Mouse (Mus musculus) embryonic facial prominence, embryonic 11.5 days (tissue): ENCODE results near the gene Nfix. TPM values are rescaled to one million over a fixed set of nuclear protein-coding genes. Genes with fewer than 3 reads are reported as not detected.

ENCODE experiments used
- ATAC-seq: fragments of 200-750 bp; cut with Nextera tagmentation; replicated peaks from 2 replicates; pipeline ENCODE4 v1.8.0; 2017; ENCODE audit warnings: low read depth; ENCODE audit not compliant: insufficient number of reproducible peaks, low FRiP score, low TSS enrichment
- DNase-seq: peaks from one replicate; pipeline ENCODE4 v3.0.0-alpha.2; 2015; ENCODE audit warnings: low spot score
- H3K27ac ChIP-seq: fragments of 300-500 bp; sonication (generic); replicated peaks from 2 replicates; pipeline ENCODE4 v1.5.1; 2014; ENCODE audit warnings: mild to moderate bottlenecking, low read depth, low read length, control low read depth
- H3K27me3 ChIP-seq: fragments of 300-500 bp; sonication (generic); 2 replicates; pipeline ENCODE4 v1.6.1; 2014; ENCODE audit warnings: mild to moderate bottlenecking, low read length, moderate library complexity, mixed read lengths; ENCODE audit not compliant: control insufficient read depth, insufficient read depth
- H3K36me3 ChIP-seq: fragments of 300-500 bp; sonication (generic); replicated peaks from 2 replicates; pipeline ENCODE4 v1.6.1; 2014; ENCODE audit warnings: low read depth, mild to moderate bottlenecking, low read length, moderate library complexity, mixed read lengths; ENCODE audit not compliant: control insufficient read depth, insufficient read depth
- H3K4me1 ChIP-seq: fragments of 300-500 bp; sonication (generic); 2 replicates; pipeline ENCODE4 v1.6.1; 2014; ENCODE audit warnings: low read length, mixed read lengths; ENCODE audit not compliant: control insufficient read depth, insufficient read depth
- H3K4me2 ChIP-seq: fragments of 300-500 bp; sonication (generic); 2 replicates; pipeline ENCODE4 v1.6.1; 2014; ENCODE audit warnings: low read depth, mild to moderate bottlenecking, control low read depth, low read length, moderate library complexity
- H3K4me3 ChIP-seq: fragments of 300-500 bp; sonication (generic); 2 replicates; pipeline ENCODE4 v1.5.1; 2014; ENCODE audit warnings: low read depth, low read length, control low read depth
- H3K9ac ChIP-seq: fragments of 300-500 bp; sonication (generic); replicated peaks from 2 replicates; pipeline ENCODE4 v1.6.1; 2014; ENCODE audit warnings: mild to moderate bottlenecking, control low read depth, low read length
- H3K9me3 ChIP-seq: fragments of 300-500 bp; sonication (generic); replicated peaks from 2 replicates; pipeline ENCODE4 v1.6.1; 2016; ENCODE audit warnings: mild to moderate bottlenecking, low read length, inconsistent platforms, mixed read lengths; ENCODE audit not compliant: control insufficient read depth
- WGBS: fragments of 180-500 bp; shearing (Covaris S2); extraction: QIAGEN DNeasy Blood & Tissue Kit; methylation state at CpG from one replicate; pipeline ENCODE4 v1.1.7; 2014; 5-methylcytosine and 5-hydroxymethylcytosine counted together
- polyA plus RNA-seq: library from polyadenylated mRNA; unstranded; fragments of >200 nt; fragmentation: Nextera tagmentation; extraction: Ambion mirVana; gene quantifications from 2 replicates; pipeline ENCODE4 v1.2.1, GENCODE M21; 2014

Nfix gene
- polyA plus RNA-seq, 1 experiment from 2014 or later: 6.8 TPM

GRCm38 (mm10) chr8:84700941-84701911 is 98.9 kb downstream of the Nfix start, which contains the start of gene Lyl1:
Gene Lyl1, plus strand, starts transcription at chr8:84701457.
- no peaks in the 10 kb centered on the region for H3K9me3 ChIP-seq
- H3K36me3 ChIP-seq: no peaks in the 10 kb centered on the region; the same call in 1 of the 2 replicates
- WGBS: 8% methylated on average over 34 of the region's 34 CpGs
- H3K27ac ChIP-seq: no peak within 1 kb of the TSS; the same call in 1 of the 2 replicates
- H3K27me3 ChIP-seq: peaks cover 45% of the 10 kb centered on the region
- ATAC-seq (no peak; the same call in 1 of the 2 replicates), DNase-seq (peak; percentile 53)
- H3K4me1 ChIP-seq: peaks cover 5% of the 10 kb centered on the region
- H3K4me3 ChIP-seq: peak within 1 kb of the TSS; percentile 23
- peak within 1 kb of the TSS; percentile 4; the same call in 1 of the 2 replicates for H3K4me2 ChIP-seq
- peak within 1 kb of the TSS; percentile 44 for H3K9ac ChIP-seq

- Histone ChIP-seq H3K4me3 (no peak overlapping the region), H3K36me3 (no peaks in the 10 kb centered on the region; the same call in 1 of the 2 replicates), H3K27ac (no peak overlapping the region), H3K9me3 (no peaks in the 10 kb centered on the region), H3K27me3 (peaks cover 43% of the 10 kb centered on the region), H3K4me1 (peaks cover 5% of the 10 kb centered on the region), H3K9ac (no peak overlapping the region), H3K4me2 (no peak overlapping the region)
- ATAC-seq (no peak), DNase-seq (no peak)
- WGBS: 76% methylated on average over 5 of the region's 5 CpGs
These were observed 99.6 kb downstream of the Nfix start for GRCm38 (mm10) chr8:84700526-84700925.

- Histone ChIP-seq H3K4me3 (no peak overlapping the region), H3K9ac (no peak overlapping the region), H3K27me3 (peaks cover 38% of the 10 kb centered on the region), H3K9me3 (no peaks in the 10 kb centered on the region), H3K27ac (no peak overlapping the region), H3K4me1 (peaks cover 5% of the 10 kb centered on the region), H3K4me2 (no peak overlapping the region), H3K36me3 (no peaks in the 10 kb centered on the region; the same call in 1 of the 2 replicates)
- DNase-seq (peak; percentile 60), ATAC-seq (no peak)
- WGBS: 66% methylated on average over 7 of the region's 7 CpGs
These were observed 100.3 kb downstream of the Nfix start for GRCm38 (mm10) chr8:84699861-84700322.

- Histone ChIP-seq H3K4me2 (no peak overlapping the region), H3K9ac (no peak overlapping the region), H3K9me3 (no peaks in the 10 kb centered on the region), H3K27ac (no peak overlapping the region), H3K36me3 (no peaks in the 10 kb centered on the region; the same call in 1 of the 2 replicates), H3K4me1 (peaks cover 2% of the 10 kb centered on the region; the same call in 1 of the 2 replicates), H3K4me3 (no peak overlapping the region), H3K27me3 (peaks cover 28% of the 10 kb centered on the region)
- ATAC-seq: no peak
- 90% methylated on average over 9 of the region's 9 CpGs for WGBS
- DNase-seq: no peak
These were observed 101.2 kb downstream of the Nfix start for GRCm38 (mm10) chr8:84698929-84699401.

GRCm38 (mm10) chr8:84698288-84698687 is 101.9 kb downstream of the Nfix start:
- H3K27ac ChIP-seq: no peak overlapping the region
- H3K4me3 ChIP-seq: no peak overlapping the region
- ATAC-seq (no peak), DNase-seq (no peak)
- H3K4me2 ChIP-seq: no peak overlapping the region
- H3K9ac ChIP-seq: no peak overlapping the region
- no peaks in the 10 kb centered on the region; the same call in 1 of the 2 replicates for H3K36me3 ChIP-seq
- peaks cover 2% of the 10 kb centered on the region; the same call in 1 of the 2 replicates for H3K4me1 ChIP-seq
- no peaks in the 10 kb centered on the region for H3K9me3 ChIP-seq
- 87% methylated on average over 5 of the region's 5 CpGs for WGBS
- H3K27me3 ChIP-seq: peaks cover 22% of the 10 kb centered on the region

GRCm38 (mm10) chr8:84697166-84698130 is 102.7 kb downstream of the Nfix start:
- no peaks in the 10 kb centered on the region; the same call in 1 of the 2 replicates for H3K36me3 ChIP-seq
- peak; percentile 63 for DNase-seq
- no peak for ATAC-seq

GRCm38 (mm10) chr8:84695140-84695539 is 105.0 kb downstream of the Nfix start:
- H3K27me3 ChIP-seq: no peaks in the 10 kb centered on the region
- no peak overlapping the region for H3K9ac ChIP-seq
- 95% methylated on average over 6 of the region's 6 CpGs for WGBS
- H3K4me2 ChIP-seq: no peak overlapping the region
- DNase-seq: no peak
- no peaks in the 10 kb centered on the region for H3K9me3 ChIP-seq
- no peak for ATAC-seq
- H3K36me3 ChIP-seq: no peaks in the 10 kb centered on the region; the same call in 1 of the 2 replicates
- H3K27ac ChIP-seq: no peak overlapping the region
- no peaks in the 10 kb centered on the region; the same call in 1 of the 2 replicates for H3K4me1 ChIP-seq
- H3K4me3 ChIP-seq: no peak overlapping the region

More at GRCm38 (mm10) chr8:84697166-84698130, 102.7 kb downstream of the Nfix start:
- peaks cover 13% of the 10 kb centered on the region for H3K27me3 ChIP-seq
- WGBS: 89% methylated on average over 14 of the region's 14 CpGs
- no peak overlapping the region for H3K4me3 ChIP-seq
- no peak overlapping the region for H3K4me2 ChIP-seq
- no peak overlapping the region for H3K9ac ChIP-seq
- peaks cover 2% of the 10 kb centered on the region; the same call in 1 of the 2 replicates for H3K4me1 ChIP-seq
- no peak overlapping the region for H3K27ac ChIP-seq
- H3K9me3 ChIP-seq: no peaks in the 10 kb centered on the region
